Mouse (Mus musculus): ENCODE data around the gene Zbtb39.
"Not testable (repeated sequence)": the region's sequence is repeated elsewhere in the genome, so short reads cannot be mapped to it uniquely, and the experiment has no call there.

Gene Zbtb39

DNA sequence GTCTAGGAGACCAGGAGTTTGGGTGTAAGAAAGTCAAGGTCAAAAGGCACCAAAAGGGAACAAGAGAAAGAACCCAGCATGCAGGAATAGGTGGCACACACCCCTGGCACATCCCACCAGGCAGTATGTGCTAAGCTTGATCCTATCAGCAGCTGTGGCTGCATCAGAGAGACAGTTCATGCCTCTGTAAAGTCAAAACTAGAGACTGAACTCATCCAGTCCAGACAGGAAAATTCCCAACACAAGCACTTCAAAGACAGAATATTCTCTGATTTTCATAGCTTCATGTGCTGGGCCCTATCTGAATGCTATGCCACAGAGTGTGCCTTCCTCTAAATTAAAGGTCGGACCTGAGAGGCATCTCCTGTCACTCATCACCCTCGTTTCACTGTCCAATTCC, 1.8 kb upstream of the Zbtb39 start:
- no peak for DNase-seq (ENCODE audit: low spot score)

DNA sequence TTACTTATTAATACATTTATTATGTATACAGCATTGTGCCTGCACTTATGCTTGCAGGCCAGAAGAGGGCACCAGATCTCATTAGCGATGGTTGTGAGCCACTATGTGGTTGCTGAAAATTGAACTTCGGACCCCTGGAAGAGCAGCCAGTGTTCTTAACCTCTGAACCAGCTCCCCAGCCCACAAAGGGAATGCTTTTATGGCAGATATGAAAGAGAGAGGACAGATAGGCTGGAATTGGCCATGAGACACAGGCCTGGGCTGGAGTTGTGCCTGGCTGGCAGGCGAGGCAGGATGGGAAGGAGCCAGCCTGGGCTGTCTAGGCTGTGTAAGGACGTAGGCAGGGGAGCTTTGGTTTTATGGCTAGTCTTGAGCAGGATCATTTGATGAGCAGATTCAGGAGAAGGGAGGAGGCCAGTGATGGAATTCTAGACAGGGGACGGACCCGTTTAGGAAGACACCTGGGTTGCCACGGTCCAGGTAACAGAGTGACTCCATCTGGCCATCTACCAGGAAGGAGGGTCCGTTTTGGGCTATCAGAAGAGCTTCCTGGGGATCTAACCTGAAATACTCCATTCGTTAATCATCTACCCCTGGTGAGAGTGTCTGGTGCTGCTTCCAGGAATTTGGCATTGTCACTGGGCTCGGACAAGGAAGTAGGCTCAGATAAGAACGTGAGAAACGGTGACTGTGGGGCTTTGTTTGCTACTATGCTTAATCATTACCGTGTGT, 1.0 kb upstream of the Zbtb39 start:
- DNase-seq (ENCODE audit: low spot score), result peak; percentile 55

DNA sequence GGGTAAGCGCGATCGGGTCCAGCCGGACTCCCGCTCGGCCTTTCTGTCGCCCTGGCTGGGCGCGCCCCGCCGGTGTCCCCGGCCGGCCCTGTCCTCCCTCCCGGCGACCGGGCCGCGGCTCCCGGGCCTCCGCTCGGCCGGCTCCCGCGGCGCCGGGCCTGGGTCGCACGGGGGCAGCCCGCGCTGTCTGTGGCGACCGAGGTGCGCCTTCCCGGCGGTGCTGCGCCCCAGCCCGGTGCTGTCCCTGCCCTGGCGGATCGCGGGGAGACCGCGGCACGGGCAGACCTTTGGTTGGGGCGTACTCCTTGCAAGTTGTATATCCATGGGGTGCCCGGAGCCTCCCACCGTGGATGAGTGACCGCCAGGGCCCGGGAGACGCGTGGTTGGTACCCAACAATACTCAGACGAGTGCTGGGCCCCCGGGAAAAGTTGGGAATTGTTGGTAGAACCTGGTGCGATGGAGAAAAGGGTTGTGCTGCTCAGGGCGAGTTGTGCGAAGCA, 373 bp downstream of the Zbtb39 start:
- DNase-seq (ENCODE audit: low spot score), result peak; percentile 48

- peak; percentile 65 for DNase-seq (ENCODE audit: low spot score)
Measured at GRCm38 (mm10) chr10:127744661-127745060, 5.3 kb downstream of the Zbtb39 start.

- DNase-seq (ENCODE audit: low spot score), result no peak
Measured at GRCm38 (mm10) chr10:127745886-127746285, 6.5 kb downstream of the Zbtb39 start.

DNA sequence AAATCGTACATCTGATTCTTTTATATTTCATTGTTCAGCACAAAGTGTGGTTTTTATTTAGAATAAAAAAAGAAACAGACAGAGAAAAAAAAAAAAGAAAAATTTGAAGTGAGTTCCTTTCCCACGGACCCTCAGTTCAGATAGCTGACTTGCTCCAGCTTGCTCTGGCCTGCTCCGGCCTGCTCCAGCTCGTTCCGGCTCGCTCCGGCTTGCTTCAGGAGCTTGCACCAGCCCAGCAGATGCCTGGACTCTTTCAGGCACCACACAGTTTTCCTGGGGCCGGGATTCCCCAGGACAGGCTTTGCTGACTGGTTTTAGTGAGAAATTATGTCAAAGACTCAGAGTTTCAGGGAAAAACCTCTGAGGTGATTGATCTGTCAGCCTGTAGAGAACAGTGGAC, 7.9 kb downstream of the Zbtb39 start:
- no peak for DNase-seq (ENCODE audit: low spot score)

DNA sequence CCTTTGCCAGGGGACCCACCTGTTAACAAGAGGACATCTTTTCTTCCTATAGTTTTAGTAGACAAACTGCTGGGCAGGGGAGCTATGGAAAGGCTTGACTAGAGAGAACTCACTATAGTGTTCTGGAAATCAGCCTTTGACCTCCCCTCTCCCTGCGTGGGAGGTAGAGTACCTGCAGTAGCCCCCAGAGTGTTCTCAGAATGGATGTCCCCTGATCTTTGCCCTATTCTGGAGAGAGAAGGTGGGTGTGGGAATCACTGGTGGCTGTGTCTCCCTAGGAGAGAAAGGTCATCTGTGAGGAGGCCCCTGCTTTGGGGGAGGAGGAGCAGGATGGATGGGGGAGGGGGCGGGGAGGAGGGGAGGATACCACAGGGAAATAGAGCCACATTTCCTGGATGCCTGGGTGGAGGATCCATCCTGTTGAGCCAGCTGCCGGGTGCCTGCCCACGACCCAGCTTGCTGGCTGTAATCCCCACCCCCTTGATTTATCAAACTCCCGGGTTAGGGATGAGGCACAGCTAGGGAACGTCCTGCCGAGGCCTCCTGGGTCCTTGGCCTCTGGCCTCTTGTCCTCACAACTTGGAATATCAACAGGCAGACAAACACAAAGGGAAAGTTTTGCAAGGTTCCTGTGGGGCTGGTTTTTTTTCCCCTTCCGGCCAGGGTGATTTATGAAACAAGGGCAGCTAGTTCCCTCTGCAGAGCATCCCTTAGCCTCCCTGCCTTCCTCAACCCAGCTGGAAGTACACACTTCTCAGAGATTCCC, 9.7 kb downstream of the Zbtb39 start:
- DNase-seq (ENCODE audit: low spot score), result peak; percentile 33

DNA sequence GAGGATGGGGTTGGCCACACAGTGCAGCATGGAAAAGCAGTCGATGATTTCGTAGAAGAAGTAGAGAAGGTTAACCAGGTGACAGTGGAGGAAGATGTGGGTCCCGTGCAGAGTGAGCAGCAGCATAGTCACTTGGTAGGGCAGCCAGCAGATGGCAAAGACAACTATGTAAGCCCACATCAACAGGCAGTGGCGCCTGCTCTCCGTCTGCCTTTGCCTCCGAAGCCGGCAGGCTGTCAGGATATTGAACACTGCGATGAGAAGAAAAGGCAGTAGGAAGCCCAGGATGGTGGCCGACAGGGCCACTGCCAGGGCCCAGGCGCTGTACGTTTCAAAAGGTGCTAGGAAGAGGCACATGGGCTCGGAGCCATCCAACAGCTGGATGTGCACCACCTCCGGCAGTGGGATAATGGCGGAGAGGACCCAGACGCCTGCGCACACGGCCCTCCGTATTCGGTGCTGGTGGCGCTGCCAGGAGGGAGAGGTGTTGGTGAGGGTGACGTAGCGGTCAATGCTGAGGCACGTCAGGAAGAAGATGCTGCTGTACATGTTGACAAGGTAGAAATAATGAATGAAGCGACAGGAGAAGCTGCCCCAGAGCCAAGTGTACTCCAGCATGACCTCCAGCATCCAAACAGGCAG, 10.9 kb downstream of the Zbtb39 start:
- no peak for DNase-seq (ENCODE audit: low spot score)

GRCm38 (mm10) chr10:127751548-127751947, 12.2 kb downstream of the Zbtb39 start, which contains the start of gene Gpr182:
Gene Gpr182 (minus strand): TSS chr10:127751732.
- DNase-seq (ENCODE audit: low spot score), result no peak

GRCm38 (mm10) chr10:127754566-127755166, 15.3 kb downstream of the Zbtb39 start:
- DNase-seq (ENCODE audit: low spot score), result no peak

DNA sequence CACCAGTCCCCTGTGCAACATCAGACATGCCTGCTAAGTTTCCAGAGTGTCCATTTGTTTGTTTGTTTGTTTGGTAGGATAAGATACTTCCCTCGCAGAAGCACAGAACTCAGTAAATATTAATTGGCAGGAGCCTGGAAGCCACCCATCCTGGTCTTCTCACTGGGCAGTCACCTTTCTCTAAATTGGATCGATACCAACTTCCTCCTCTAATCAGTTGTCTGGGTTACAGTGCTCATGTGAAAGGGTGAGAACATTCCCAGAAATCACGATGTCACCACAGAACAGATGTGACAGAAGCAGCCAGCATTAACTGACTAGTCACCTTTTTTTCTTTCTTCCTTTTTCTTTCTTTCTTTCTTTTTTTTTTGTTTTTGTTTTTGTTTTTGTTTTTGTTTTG, 15.9 kb downstream of the Zbtb39 start:
- DNase-seq (ENCODE audit: low spot score), result no peak

- no peak for DNase-seq (ENCODE audit: low spot score)
Measured at GRCm38 (mm10) chr10:127755770-127756468, 16.6 kb downstream of the Zbtb39 start.

DNA sequence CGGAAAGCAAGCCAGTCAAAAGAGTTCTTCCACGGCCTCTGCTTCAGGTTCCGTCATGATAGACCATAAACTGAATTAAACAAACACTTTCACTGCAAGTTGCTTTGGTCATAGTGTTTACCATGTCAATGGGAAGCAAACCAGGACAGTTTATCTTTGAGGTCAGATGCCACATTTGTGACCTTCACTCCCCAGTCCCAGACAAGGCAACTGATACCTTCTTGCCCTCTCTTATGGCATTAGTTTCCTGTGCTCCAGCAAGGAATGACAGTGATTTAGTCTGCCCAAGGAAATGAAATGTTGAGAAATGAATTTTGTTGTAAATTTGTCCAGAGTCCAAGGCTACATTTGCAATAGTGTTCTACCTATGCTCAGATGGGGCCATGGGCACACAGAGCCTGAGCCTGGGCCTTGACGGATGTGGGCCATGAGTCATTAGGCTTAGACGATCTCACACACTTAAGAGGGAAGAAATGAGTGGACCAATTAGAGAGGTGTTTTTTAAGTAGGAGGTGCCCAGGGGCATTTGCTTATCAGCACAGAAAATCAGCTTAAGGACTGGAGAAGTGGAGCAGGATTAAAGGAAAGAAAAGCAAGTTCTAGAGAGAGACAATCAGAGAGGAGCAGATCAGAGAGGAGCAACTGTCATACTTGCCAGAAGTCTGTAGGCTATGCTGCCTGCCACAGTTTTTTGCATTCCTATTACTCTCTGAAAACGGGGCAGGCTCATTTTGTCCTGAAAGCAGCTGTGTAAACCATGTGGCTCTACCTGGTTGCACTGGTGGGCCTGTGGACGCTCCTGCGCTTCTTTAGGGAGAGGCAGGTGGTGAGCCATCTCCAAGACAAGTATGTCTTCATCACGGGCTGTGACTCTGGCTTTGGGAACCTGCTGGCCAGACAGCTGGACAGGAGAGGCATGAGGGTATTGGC, 20.1 kb downstream of the Zbtb39 start, which contains the start of the genes Rdh1 and Rdh16f1:
Gene Rdh1, plus strand, starts transcription at position 541 of the 930 bp plus-strand sequence.
Gene Rdh16f1, plus strand, starts transcription at position 607 of the 930 bp plus-strand sequence.
- no peak for DNase-seq (ENCODE audit: low spot score)

DNA sequence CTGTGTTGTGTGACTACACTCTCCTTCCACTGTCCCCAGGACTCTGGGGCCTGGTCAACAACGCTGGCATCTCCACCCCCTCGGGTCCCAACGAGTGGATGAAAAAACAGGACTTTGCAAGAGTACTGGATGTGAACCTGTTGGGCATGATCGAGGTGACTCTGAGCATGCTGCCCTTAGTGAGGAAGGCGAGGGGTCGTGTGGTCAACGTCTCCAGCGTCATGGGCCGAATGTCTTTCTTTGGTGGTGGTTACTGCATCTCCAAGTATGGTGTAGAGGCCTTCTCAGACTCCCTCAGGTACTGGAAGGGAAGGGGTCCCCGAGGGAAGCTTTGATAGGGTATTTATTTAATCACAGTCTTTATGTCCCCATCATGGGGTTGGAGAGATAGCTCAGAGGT, 23.6 kb downstream of the Zbtb39 start:
- DNase-seq (ENCODE audit: low spot score), result not testable (repeated sequence)

DNA sequence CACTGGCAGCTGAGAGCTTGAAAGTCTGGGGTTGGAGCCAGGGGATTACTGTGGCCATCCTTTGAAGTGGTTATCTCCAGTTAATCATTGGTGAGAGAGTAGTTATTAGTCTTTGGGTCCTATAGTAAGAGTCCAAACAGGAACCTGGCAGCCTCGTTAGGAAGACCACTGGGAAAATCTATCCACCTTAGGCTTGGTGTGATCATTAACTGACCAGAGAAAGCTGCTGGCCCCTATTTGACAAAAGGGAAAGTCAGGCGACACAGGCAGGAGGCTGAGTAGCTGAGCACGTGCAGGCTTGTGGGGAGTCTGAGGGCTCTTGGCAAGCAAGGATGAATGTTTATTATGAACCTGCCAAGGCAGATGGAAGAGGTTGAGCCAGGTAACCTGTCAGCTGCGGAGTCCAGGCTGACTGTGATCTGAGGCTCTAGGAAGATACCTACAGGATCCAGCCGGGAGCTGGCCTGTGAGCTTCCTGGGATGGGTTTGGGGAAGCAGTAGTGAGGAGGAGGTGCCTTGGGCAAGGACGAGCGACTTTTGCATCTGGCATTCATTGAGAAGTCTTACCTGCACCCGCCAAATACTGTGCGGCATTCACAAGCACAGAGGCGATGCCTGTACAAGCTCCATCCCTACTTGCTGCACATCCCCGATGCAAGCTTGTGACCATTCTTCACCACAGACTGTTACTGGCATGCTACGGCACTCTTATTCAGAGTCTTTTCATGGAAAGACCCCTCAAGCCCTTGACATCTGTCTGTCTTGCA, 24.8 kb downstream of the Zbtb39 start:
- no peak for DNase-seq (ENCODE audit: low spot score)

DNA sequence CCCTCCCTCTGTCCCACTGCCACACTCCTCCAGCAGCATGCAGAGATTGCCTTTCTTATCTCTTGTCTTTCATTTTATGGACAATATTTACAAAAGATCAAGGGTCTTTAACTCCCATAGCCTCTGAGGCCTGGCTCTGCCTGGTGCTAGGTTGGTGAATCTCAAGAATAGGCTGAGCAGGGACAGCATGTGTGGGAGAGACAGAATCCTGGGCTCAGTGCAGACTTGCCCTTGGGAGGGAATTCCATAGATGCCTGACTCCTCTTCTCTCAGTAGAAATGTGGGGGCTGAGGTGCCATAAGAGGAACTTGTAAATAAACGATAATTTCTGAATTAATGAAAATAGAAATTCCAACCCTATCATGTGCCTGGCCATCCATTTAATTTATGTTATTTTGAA, 27.2 kb downstream of the Zbtb39 start:
- no peak for DNase-seq (ENCODE audit: low spot score)

DNA sequence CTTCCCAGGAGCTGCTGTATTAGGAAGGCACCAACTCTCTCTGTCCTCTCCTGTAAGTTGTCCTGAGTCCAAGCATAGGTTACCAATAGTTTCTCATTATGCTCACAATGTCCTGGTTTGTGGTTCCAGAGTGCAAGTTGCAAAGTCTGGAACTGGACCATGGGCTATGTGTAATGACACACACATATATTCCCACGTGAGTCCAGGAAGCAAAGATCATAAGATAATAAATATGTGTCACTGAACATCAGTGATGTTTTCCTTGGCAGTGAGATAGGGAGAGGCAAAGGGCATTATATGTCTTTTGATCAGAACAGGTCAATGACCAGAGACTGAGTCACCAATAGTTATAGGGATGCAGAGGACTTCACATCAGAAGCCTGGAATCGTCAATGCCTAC, 36.7 kb downstream of the Zbtb39 start, which contains the start of gene Rdh9:
Gene Rdh9, plus strand, starts transcription at position 376 of the 400 bp plus-strand sequence.
- no peak for DNase-seq (ENCODE audit: low spot score)

DNA sequence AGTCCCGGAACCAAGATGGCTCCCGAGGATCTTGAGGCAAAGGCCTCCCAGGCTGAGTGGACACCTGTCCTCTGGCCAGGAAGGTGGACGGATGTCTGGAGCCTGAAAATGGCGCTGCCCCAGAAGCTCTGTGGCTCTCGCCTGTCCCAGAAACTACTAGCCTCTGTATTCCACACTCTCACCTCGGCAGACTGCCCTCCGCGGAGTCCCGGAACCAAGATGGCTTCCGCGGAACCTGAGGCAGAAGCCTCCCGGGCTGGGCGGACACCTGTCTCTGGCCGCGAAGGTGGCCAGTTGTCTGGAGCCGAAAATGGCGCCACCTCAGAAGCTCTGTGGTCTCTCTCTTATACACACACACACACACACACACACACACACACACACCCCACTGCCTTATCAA, 43.0 kb downstream of the Zbtb39 start:
- DNase-seq (ENCODE audit: low spot score), result not testable (repeated sequence)

DNA sequence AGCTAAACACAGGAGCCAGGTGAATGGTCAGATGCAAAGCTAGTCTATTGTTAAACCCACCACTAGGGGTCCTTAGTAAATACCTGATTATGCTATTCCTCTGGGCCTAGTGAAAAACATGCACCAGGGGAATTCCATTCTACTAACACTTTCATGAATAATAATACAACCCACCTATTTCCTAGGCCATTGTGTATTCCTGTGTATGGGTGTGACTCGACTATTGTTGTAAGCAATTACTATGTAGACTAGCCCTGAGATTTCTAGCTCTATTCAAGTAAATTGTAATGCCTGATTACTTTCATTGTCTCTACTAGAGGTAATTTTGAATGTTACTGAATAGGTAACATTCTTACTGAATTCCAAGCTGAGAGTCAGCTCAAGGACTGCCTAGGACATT, 46.1 kb downstream of the Zbtb39 start:
- DNase-seq (ENCODE audit: low spot score), result not testable (repeated sequence)
